Mouse (Mus musculus) 3T3-L1 (cell line): ENCODE measurements around the gene Dmgdh.
A peak's percentile ranks its signal among the peaks of the same experiment; 100 is the strongest.

ENCODE experiments used
- DNase-seq: peaks from one replicate; pipeline ENCODE4 v3.0.0-alpha.2; 2015; ENCODE audit warnings: low read depth, low spot score

Gene Dmgdh

GRCm38 (mm10) chr13:93674131-93674561 is at the start of gene Dmgdh, which contains the start of gene Bhmt2:
TSS of gene Dmgdh (plus strand) at chr13:93674433.
TSS of gene Bhmt2 (minus strand) at chr13:93674302.
- DNase-seq: no peak

GRCm38 (mm10) chr13:93628861-93629260 is 45.4 kb upstream of the Dmgdh start:
- DNase-seq: no peak

- DNase-seq: no peak
Measured at GRCm38 (mm10) chr13:93630941-93631705, 43.1 kb upstream of the Dmgdh start.

- no peak for DNase-seq
Measured at GRCm38 (mm10) chr13:93632927-93633326, 41.3 kb upstream of the Dmgdh start.

- no peak for DNase-seq
Measured at GRCm38 (mm10) chr13:93636561-93636960, 37.7 kb upstream of the Dmgdh start.

GRCm38 (mm10) chr13:93637282-93638245 is 36.7 kb upstream of the Dmgdh start, which contains the start of gene Bhmt:
TSS of gene Bhmt (minus strand) at chr13:93637961.
- no peak for DNase-seq

GRCm38 (mm10) chr13:93639636-93640035 is 34.6 kb upstream of the Dmgdh start:
- no peak for DNase-seq

- no peak for DNase-seq
Measured at GRCm38 (mm10) chr13:93648387-93649130, 25.7 kb upstream of the Dmgdh start.

- no peak for DNase-seq
Measured at GRCm38 (mm10) chr13:93653382-93653781, 20.9 kb upstream of the Dmgdh start.

- DNase-seq: no peak
Measured at GRCm38 (mm10) chr13:93657941-93658340, 16.3 kb upstream of the Dmgdh start.

GRCm38 (mm10) chr13:93667586-93667985 is 6.6 kb upstream of the Dmgdh start:
- DNase-seq: no peak

- DNase-seq: no peak
Measured at GRCm38 (mm10) chr13:93672371-93672770, 1.9 kb upstream of the Dmgdh start.

- no peak for DNase-seq
Measured at GRCm38 (mm10) chr13:93673296-93673695, 937 bp upstream of the Dmgdh start.

GRCm38 (mm10) chr13:93676864-93677263 is 2.6 kb downstream of the Dmgdh start:
- DNase-seq: no peak

GRCm38 (mm10) chr13:93683336-93683735 is 9.1 kb downstream of the Dmgdh start:
- DNase-seq: peak; percentile 27

GRCm38 (mm10) chr13:93685226-93685625 is 11.0 kb downstream of the Dmgdh start:
- no peak for DNase-seq

GRCm38 (mm10) chr13:93687321-93687720 is 13.1 kb downstream of the Dmgdh start:
- DNase-seq: no peak

GRCm38 (mm10) chr13:93689566-93689965 is 15.3 kb downstream of the Dmgdh start:
- no peak for DNase-seq

- DNase-seq: no peak
Measured at GRCm38 (mm10) chr13:93690821-93691220, 16.6 kb downstream of the Dmgdh start.

GRCm38 (mm10) chr13:93698866-93699265 is 24.6 kb downstream of the Dmgdh start:
- DNase-seq: no peak

GRCm38 (mm10) chr13:93705697-93706096 is 31.5 kb downstream of the Dmgdh start:
- no peak for DNase-seq

GRCm38 (mm10) chr13:93707271-93707670 is 33.0 kb downstream of the Dmgdh start:
- DNase-seq: no peak
